Mouse (Mus musculus): ENCODE measurements at regions not wholly inside any gene's neighbourhood (a gene's known extent, or its start where the extent isn't known, plus 50 kb on each side); places are given as distances from the start of the nearest gene placed in this dataset.

DNA sequence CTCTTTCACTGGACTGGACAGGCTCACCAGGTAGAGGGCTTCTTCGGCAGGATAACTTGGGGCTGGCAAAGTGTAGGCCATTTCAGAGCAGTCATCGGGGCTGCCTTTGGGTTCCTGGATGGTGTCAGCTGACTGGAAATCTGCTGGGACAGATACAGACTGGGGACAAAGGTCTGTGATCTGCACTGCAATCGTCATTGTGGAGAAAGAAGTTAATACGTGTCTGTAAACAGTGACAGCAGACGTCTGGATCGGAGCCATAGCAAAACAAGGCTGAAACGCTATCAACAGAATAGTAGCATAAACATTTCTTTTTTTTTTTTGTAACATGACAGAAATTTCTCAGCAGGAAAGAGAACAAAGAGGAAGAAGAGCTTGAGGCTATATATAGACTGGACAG, 171.8 kb upstream of the Fggy start:
- no peak for TF ChIP-seq KAT2A (conservative IDR thresholded peaks at IDR 0.05; ENCODE audit: low read depth, low read length)
- TF ChIP-seq MYB (IDR thresholded peaks at IDR 0.05; ENCODE audit: low read depth, low read length), result no peak
- no peak for TF ChIP-seq GABPA (IDR thresholded peaks at IDR 0.05; ENCODE audit: low read depth, low read length)
- TF ChIP-seq TCF12 (IDR thresholded peaks at IDR 0.05; ENCODE audit: low read depth, low read length), result no peak
- no peak for TF ChIP-seq CTCF (IDR thresholded peaks at IDR 0.05 in 2 of 3, conservative IDR thresholded peaks at IDR 0.05 in 1 of 3; ENCODE audit: control insufficient read depth in 1 of 3, insufficient read depth in 1 of 3, low read depth in 2 of 3, low read length in 3 of 3, poor library complexity in 1 of 3, severe bottlenecking in 1 of 3)
- no peak for TF ChIP-seq POLR2A (IDR thresholded peaks at IDR 0.05; ENCODE audit: control insufficient read depth in 1 of 2, insufficient read depth in 1 of 2, low read depth in 1 of 2, low read length in 2 of 2, poor library complexity in 1 of 2)
- TF ChIP-seq CHD2 (IDR thresholded peaks at IDR 0.05; ENCODE audit: low read length), result no peak
- no peak for TF ChIP-seq TBP (IDR thresholded peaks at IDR 0.05; ENCODE audit: low read depth, low read length)
- TF ChIP-seq POLR2AphosphoS2 (IDR thresholded peaks at IDR 0.05; ENCODE audit: low read length), result no peak
